Mouse (Mus musculus) liver, embryonic 14.5 days (tissue): ENCODE results near the gene Etv6. TPM values are rescaled to one million over a fixed set of nuclear protein-coding genes. Genes with fewer than 3 reads are reported as not detected.

Source experiments
- ATAC-seq: fragments of 200-750 bp; cut with Nextera tagmentation; 2 replicates; pipeline ENCODE4 v1.8.0; 2017; ENCODE audit warnings: moderate number of reproducible peaks, mild to moderate bottlenecking, moderate library complexity; ENCODE audit not compliant: insufficient read depth
- DNase-seq, 3 experiments: peaks; one replicate each; pipeline ENCODE4 v3.0.0-alpha.2; 2012 to 2013; ENCODE audit warnings: low read depth in 3 of 3, low spot score in 3 of 3
- H3K27ac ChIP-seq: fragments of 300-500 bp; sonication (generic); 2 replicates; pipeline ENCODE4 v1.5.1; 2014; ENCODE audit warnings: moderate library complexity, mild to moderate bottlenecking, control low read depth, inconsistent platforms
- H3K27me3 ChIP-seq: fragments of 300-500 bp; sonication (generic); 2 replicates; pipeline ENCODE4 v1.6.1; 2014; ENCODE audit warnings: mild to moderate bottlenecking, low read length, moderate library complexity; ENCODE audit not compliant: control insufficient read depth, insufficient read depth
- H3K36me3 ChIP-seq: fragments of 300-500 bp; sonication (generic); replicated peaks from 2 replicates; pipeline ENCODE4 v1.6.1; 2014; ENCODE audit warnings: low read depth; ENCODE audit not compliant: control insufficient read depth, insufficient read depth
- H3K4me1 ChIP-seq, 2 experiments: fragments of 200-500 bp in 1 of 2; fragments of 300-500 bp in 1 of 2; sonication (generic) in 1 of 2; replicated peaks; 2 replicates each; pipeline ENCODE4 v1.6.1; 2012 to 2014; ENCODE audit warnings: antibody characterized with exemption in 1 of 2, inconsistent platforms in 1 of 2, low read length in 1 of 2; ENCODE audit not compliant: control insufficient read depth in 2 of 2, insufficient read depth in 2 of 2
- H3K4me2 ChIP-seq: fragments of 300-500 bp; sonication (generic); 2 replicates; pipeline ENCODE4 v1.6.1; 2014; ENCODE audit warnings: low read depth, mild to moderate bottlenecking, control low read depth, moderate library complexity
- H3K4me3 ChIP-seq, 2 experiments: fragments of 200-500 bp in 1 of 2; fragments of 300-500 bp in 1 of 2; sonication (generic) in 1 of 2; 2 replicates each; pipeline ENCODE4 v1.5.1; 2012 to 2014; ENCODE audit warnings: low read depth in 2 of 2, low read length in 2 of 2, mild to moderate bottlenecking in 2 of 2, control low read depth in 1 of 2, inconsistent platforms in 1 of 2, moderate library complexity in 1 of 2; ENCODE audit not compliant: insufficient read depth in 1 of 2
- H3K9ac ChIP-seq: fragments of 300-500 bp; sonication (generic); replicated peaks from 2 replicates; pipeline ENCODE4 v1.6.1; 2014; ENCODE audit warnings: mild to moderate bottlenecking, control low read depth, moderate library complexity
- H3K9me3 ChIP-seq: fragments of 300-500 bp; sonication (generic); 2 replicates; pipeline ENCODE4 v1.6.1; 2016; ENCODE audit warnings: low read length, mixed read lengths; ENCODE audit not compliant: control insufficient read depth
- CTCF ChIP-seq: IDR thresholded peaks from 2 replicates; pipeline ENCODE4 v1.5.1; 2016; ENCODE audit warnings: antibody characterized with exemption, low read depth, control low read depth
- EP300 ChIP-seq: IDR thresholded peaks from 2 replicates; pipeline ENCODE4 v1.6.1; 2016; ENCODE audit warnings: antibody characterized with exemption, low read depth
- WGBS: fragments of 180-500 bp; shearing (Covaris S2); extraction: QIAGEN DNeasy Blood & Tissue Kit; methylation state at CpG from one replicate; pipeline ENCODE4 v1.1.7; 2014; ENCODE audit not compliant: insufficient replicate concordance; 5-methylcytosine and 5-hydroxymethylcytosine counted together
- polyA plus RNA-seq, 2 experiments: library from polyadenylated mRNA; depleted of rRNA in 1 of 2; stranded (reverse) in 1 of 2; unstranded in 1 of 2; fragments of >200 nt; fragmentation: Nextera tagmentation in 1 of 2; extraction: Ambion mirVana in 1 of 2; gene quantifications; 2 replicates each; pipeline versions ENCODE4 v1.2.1 to v1.2.3; 2012 to 2014

Etv6 gene
- polyA plus RNA-seq, 2 experiments: 2.6 to 3.0 TPM

DNA sequence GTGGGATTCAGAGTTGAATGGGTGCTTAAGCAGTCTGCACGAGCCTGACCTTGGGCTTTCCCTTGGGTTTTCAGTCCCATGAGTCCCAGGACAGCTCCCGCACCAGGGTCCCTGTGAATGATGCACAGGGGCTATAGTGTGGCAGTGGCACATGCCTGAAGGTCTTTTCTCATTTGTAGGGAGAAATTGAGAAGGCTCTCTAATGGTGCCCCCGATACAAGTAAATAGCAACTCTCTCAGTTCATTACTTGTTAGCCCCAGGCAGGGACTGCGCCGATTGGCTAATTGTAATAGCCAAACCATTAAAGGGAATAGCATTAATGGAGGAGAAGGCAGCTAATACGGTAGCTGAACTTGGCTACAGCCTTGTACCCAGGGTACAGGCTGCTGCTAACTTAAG is 92.5 kb downstream of the Etv6 start:
- WGBS: 78% methylated on average over 6 of the region's 6 CpGs

DNA sequence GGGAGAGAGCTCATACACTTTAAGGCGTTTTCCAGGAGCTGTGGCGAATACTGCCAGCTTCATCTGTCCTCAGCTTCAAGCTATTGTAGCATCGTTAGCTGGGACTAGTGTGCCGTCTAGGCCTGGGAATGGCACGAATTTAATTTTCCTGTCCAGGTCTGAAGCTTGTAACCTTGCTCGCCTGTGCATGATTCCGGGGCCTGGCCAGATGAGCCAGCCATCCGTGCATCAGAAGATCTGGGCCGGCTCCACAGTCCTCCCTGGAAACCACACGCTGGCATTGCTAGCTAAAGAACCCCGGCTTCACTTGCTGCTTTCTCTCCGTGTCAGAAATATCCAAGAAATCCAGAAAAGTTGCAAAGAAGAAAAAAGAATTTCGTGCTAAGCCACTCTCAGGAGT is 93.1 kb downstream of the Etv6 start:
- DNase-seq (no peak), ATAC-seq (no peak)
- H3K4me3 ChIP-seq: no peak overlapping the region
- 82% methylated on average over 13 of the region's 13 CpGs for WGBS
- H3K27ac ChIP-seq: no peak overlapping the region
- no peak overlapping the region for H3K4me2 ChIP-seq
- no peaks in the 10 kb centered on the region for H3K27me3 ChIP-seq
- H3K9ac ChIP-seq: no peak overlapping the region
- H3K4me1 ChIP-seq: peaks cover 12 to 30% of the 10 kb centered on the region in 2 experiments
- no peaks in the 10 kb centered on the region for H3K36me3 ChIP-seq
- H3K9me3 ChIP-seq: no peaks in the 10 kb centered on the region
- TF ChIP-seq CTCF (no peak), EP300 (no peak)

More for the DNA sequence above, 92.5 kb downstream of the Etv6 start:
- H3K4me1 ChIP-seq: peaks cover 11 to 30% of the 10 kb centered on the region in 2 experiments
- DNase-seq (no peak), ATAC-seq (no peak)
- H3K36me3 ChIP-seq: no peaks in the 10 kb centered on the region
- no peak overlapping the region for H3K27ac ChIP-seq
- no peak for TF ChIP-seq CTCF
- TF ChIP-seq EP300: no peak
- no peaks in the 10 kb centered on the region for H3K27me3 ChIP-seq
- no peak overlapping the region for H3K9ac ChIP-seq
- H3K4me3 ChIP-seq: no peak overlapping the region
- H3K4me2 ChIP-seq: no peak overlapping the region
- no peaks in the 10 kb centered on the region for H3K9me3 ChIP-seq

DNA sequence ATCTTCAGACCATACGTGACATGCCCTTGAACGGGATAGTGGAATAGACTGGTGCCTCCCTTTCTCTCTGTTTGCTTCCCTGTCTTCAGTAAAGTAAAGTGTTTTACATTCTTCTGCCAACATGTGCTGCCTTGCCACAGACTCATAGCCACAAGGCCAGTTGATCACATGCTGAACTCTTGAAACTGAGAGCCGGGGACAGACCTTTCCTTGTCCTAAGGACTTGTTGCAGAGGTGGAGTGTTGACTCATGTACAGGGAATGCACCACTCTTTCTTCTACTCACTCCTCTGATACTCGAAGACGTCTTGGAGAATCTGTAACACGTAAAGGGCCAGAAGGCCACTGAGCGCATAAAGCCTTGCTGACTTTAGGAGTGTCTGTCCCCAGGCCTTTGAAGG is 94.3 kb downstream of the Etv6 start:
- Histone ChIP-seq H3K36me3 (no peaks in the 10 kb centered on the region), H3K4me2 (no peak overlapping the region), H3K27ac (no peak overlapping the region), H3K9ac (no peak overlapping the region), H3K9me3 (no peaks in the 10 kb centered on the region), H3K4me3 (no peak overlapping the region), H3K4me1 (peaks cover 14 to 35% of the 10 kb centered on the region in 2 experiments), H3K27me3 (no peaks in the 10 kb centered on the region)
- no peak for ATAC-seq
- TF ChIP-seq CTCF: no peak
- TF ChIP-seq EP300: no peak
- WGBS: 75% methylated on average over 7 of the region's 7 CpGs
- DNase-seq: no peak

GRCm38 (mm10) chr6:134130816-134131215 is 95.3 kb downstream of the Etv6 start:
- WGBS: 31% methylated on average over 5 of the region's 5 CpGs
- peak; percentile 73 for TF ChIP-seq EP300
- TF ChIP-seq CTCF: no peak
- Histone ChIP-seq H3K27me3 (no peaks in the 10 kb centered on the region), H3K4me2 (peak overlapping the region; percentile 8; the same call in 1 of the 2 replicates), H3K4me3 (no peak overlapping the region), H3K4me1 (peaks cover 14 to 33% of the 10 kb centered on the region in 2 experiments), H3K27ac (no peak overlapping the region), H3K36me3 (no peaks in the 10 kb centered on the region), H3K9ac (no peak overlapping the region), H3K9me3 (no peaks in the 10 kb centered on the region)
- DNase-seq (peak; percentile 44 to 57 (median 49)), ATAC-seq (peak; percentile 84)

DNA sequence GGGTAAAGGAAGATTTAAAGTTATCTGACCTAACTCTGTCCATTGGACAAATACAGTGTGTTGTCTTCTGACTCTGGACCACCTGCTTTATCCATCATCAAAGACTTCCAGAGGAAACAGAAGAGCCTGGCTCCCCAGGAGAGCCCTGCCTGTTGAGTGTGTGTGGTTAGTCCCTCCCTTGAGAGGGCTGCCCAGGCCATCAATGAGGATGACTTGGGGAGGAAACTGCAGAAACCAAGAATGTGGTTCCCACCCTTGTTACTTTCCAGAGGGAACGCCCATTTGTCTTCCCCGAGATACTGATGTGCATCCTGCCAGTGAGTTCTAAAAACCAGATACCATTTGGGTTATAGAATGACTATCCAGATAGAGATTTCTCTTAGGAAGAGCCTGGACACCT is 96.1 kb downstream of the Etv6 start:
- no peak for DNase-seq
- WGBS: 42% methylated on average over 2 of the region's 2 CpGs
- Histone ChIP-seq H3K27ac (no peak overlapping the region), H3K9me3 (no peaks in the 10 kb centered on the region), H3K36me3 (no peaks in the 10 kb centered on the region), H3K9ac (no peak overlapping the region), H3K4me2 (no peak overlapping the region), H3K27me3 (no peaks in the 10 kb centered on the region), H3K4me1 (peaks cover 14 to 33% of the 10 kb centered on the region in 2 experiments), H3K4me3 (no peak overlapping the region)
- TF ChIP-seq EP300 (no peak), CTCF (no peak)
- no peak for ATAC-seq
